Mouse (Mus musculus) hindbrain, embryonic 13.5 days (tissue): ENCODE measurements around the gene Trim27. TPM values are rescaled to one million over a fixed set of nuclear protein-coding genes. Genes with fewer than 3 reads are reported as not detected.

Source experiments
- ATAC-seq: fragments of 200-750 bp; cut with Nextera tagmentation; 2 replicates; pipeline ENCODE4 v1.8.0; 2017; ENCODE audit warnings: moderate TSS enrichment; ENCODE audit not compliant: low FRiP score
- H3K27ac ChIP-seq: fragments of 300-500 bp; sonication (generic); 2 replicates; pipeline ENCODE4 v1.5.1; 2015; ENCODE audit warnings: inconsistent platforms, mild to moderate bottlenecking, moderate library complexity
- H3K27me3 ChIP-seq: fragments of 300-500 bp; sonication (generic); 2 replicates; pipeline ENCODE4 v1.6.1; 2015; ENCODE audit warnings: mild to moderate bottlenecking, inconsistent platforms
- H3K36me3 ChIP-seq: fragments of 300-500 bp; sonication (generic); 2 replicates; pipeline ENCODE4 v1.6.1; 2015; ENCODE audit warnings: mild to moderate bottlenecking, inconsistent platforms
- H3K4me1 ChIP-seq: fragments of 300-500 bp; sonication (generic); replicated peaks from 2 replicates; pipeline ENCODE4 v1.6.1; 2015; ENCODE audit warnings: inconsistent platforms
- H3K4me2 ChIP-seq: fragments of 300-500 bp; sonication (generic); 2 replicates; pipeline ENCODE4 v1.6.1; 2015; ENCODE audit warnings: inconsistent platforms, mild to moderate bottlenecking, moderate library complexity
- H3K4me3 ChIP-seq: fragments of 300-500 bp; sonication (generic); 2 replicates; pipeline ENCODE4 v1.5.1; 2015; ENCODE audit warnings: mild to moderate bottlenecking, inconsistent platforms
- H3K9ac ChIP-seq: fragments of 300-500 bp; sonication (generic); 2 replicates; pipeline ENCODE4 v1.6.1; 2015; ENCODE audit warnings: mild to moderate bottlenecking, inconsistent platforms
- H3K9me3 ChIP-seq: fragments of 300-500 bp; sonication (generic); 2 replicates; pipeline ENCODE4 v1.6.1; 2016; ENCODE audit warnings: inconsistent platforms
- WGBS: fragments of 180-500 bp; shearing (Covaris S2); methylation state at CpG from one replicate; pipeline ENCODE4 v1.1.7; 2015; 5-methylcytosine and 5-hydroxymethylcytosine counted together
- polyA plus RNA-seq: library from polyadenylated mRNA; unstranded; fragments of >200 nt; fragmentation: Nextera tagmentation; extraction: Ambion mirVana; gene quantifications from 2 replicates; pipeline ENCODE4 v1.2.1, GENCODE M21; 2015

Trim27 gene
- 82.6 and 82.9 TPM in 2 replicates for polyA plus RNA-seq

GRCm38 (mm10) chr13:21179367-21179723 is at the start of gene Trim27:
Gene Trim27, plus strand, starts transcription at chr13:21179445.
- 0% methylated on average over 15 of the region's 15 CpGs for WGBS
- Histone ChIP-seq H3K9me3 (no peaks in the 10 kb centered on the region), H3K27ac (peak within 1 kb of the TSS; percentile 97), H3K36me3 (peaks cover 19% of the 10 kb centered on the region), H3K4me1 (peaks cover 35% of the 10 kb centered on the region), H3K27me3 (0 out of 2 replicates have a peak, but pooled peaks cover 2% of the 10 kb centered on the region), H3K4me2 (peak within 1 kb of the TSS; percentile 89), H3K9ac (peak within 1 kb of the TSS; percentile 89), H3K4me3 (peak within 1 kb of the TSS; percentile 99)
- ATAC-seq, result peak; percentile 57

DNA sequence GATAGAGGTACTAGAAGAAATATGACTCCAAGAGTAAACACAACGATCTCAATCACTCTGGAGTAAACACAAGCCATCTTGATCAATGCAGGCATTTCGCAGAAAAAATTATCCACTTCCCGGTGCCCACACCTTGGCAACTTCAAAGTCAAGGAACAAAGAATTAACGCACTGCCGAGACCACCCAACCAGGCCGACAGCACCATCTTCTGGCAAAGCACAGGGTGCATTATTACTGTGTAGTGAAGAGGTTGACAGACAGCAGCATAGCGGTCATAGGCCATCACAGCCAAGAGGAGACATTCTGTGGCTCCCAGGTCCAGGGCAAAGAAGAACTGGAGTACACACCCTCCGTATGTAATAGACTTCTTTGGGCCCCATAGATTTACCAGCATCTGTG is 36.8 kb upstream of the Trim27 start:
- 49% methylated on average over 8 of the region's 8 CpGs for WGBS
- Histone ChIP-seq H3K4me3 (no peak overlapping the region), H3K4me2 (no peak overlapping the region), H3K36me3 (no peaks in the 10 kb centered on the region), H3K27ac (no peak overlapping the region), H3K9me3 (no peaks in the 10 kb centered on the region), H3K9ac (no peak overlapping the region), H3K27me3 (no peaks in the 10 kb centered on the region), H3K4me1 (no peaks in the 10 kb centered on the region)
- no peak for ATAC-seq

- Histone ChIP-seq H3K36me3 (no peaks in the 10 kb centered on the region), H3K4me1 (no peaks in the 10 kb centered on the region), H3K27ac (no peak within 1 kb of the TSS), H3K9me3 (no peaks in the 10 kb centered on the region), H3K27me3 (no peaks in the 10 kb centered on the region), H3K4me2 (no peak within 1 kb of the TSS), H3K9ac (no peak within 1 kb of the TSS), H3K4me3 (no peak within 1 kb of the TSS)
- ATAC-seq, result no peak
- 80% methylated on average over 4 of the region's 4 CpGs for WGBS
Measured at GRCm38 (mm10) chr13:21145767-21146166, 33.5 kb upstream of the Trim27 start, which contains the start of gene Olfr1368. Gene Olfr1368, minus strand, starts transcription at chr13:21145867.

GRCm38 (mm10) chr13:21155888-21156287 is 23.4 kb upstream of the Trim27 start:
- 82% methylated on average over 5 of the region's 5 CpGs for WGBS
- H3K27ac ChIP-seq, result no peak overlapping the region
- H3K36me3 ChIP-seq, result no peaks in the 10 kb centered on the region
- no peak overlapping the region for H3K9ac ChIP-seq
- H3K27me3 ChIP-seq, result no peaks in the 10 kb centered on the region
- H3K4me2 ChIP-seq, result no peak overlapping the region
- H3K4me1 ChIP-seq, result peaks cover 6% of the 10 kb centered on the region; the same call in 1 of the 2 replicates
- H3K4me3 ChIP-seq, result no peak overlapping the region
- no peak for ATAC-seq
- no peaks in the 10 kb centered on the region for H3K9me3 ChIP-seq

GRCm38 (mm10) chr13:21158071-21158470 is 21.2 kb upstream of the Trim27 start:
- Histone ChIP-seq H3K27ac (no peak overlapping the region), H3K36me3 (no peaks in the 10 kb centered on the region), H3K9me3 (no peaks in the 10 kb centered on the region), H3K9ac (no peak overlapping the region), H3K27me3 (no peaks in the 10 kb centered on the region), H3K4me3 (0 out of 2 replicates have a peak overlapping the region, but pooled peaks have one; percentile 63), H3K4me1 (peaks cover 6% of the 10 kb centered on the region; the same call in 1 of the 2 replicates), H3K4me2 (peak overlapping the region; percentile 90)
- WGBS, result 6% methylated on average over 9 of the region's 9 CpGs
- ATAC-seq, result no peak

- H3K27ac ChIP-seq, result no peak overlapping the region
- H3K4me3 ChIP-seq, result peak overlapping the region; percentile 63
- peak; percentile 49 for ATAC-seq
- H3K36me3 ChIP-seq, result no peaks in the 10 kb centered on the region
- WGBS, result 1% methylated on average over 19 of the region's 19 CpGs
- H3K4me2 ChIP-seq, result peak overlapping the region; percentile 90
- H3K27me3 ChIP-seq, result 0 out of 2 replicates have a peak, but pooled peaks cover under 1% of the 10 kb centered on the region
- peaks cover 6% of the 10 kb centered on the region; the same call in 1 of the 2 replicates for H3K4me1 ChIP-seq
- H3K9ac ChIP-seq, result peak overlapping the region; percentile 75
- H3K9me3 ChIP-seq, result no peaks in the 10 kb centered on the region
Measured at GRCm38 (mm10) chr13:21158785-21159474, 20.3 kb upstream of the Trim27 start.

- Histone ChIP-seq H3K4me1 (peaks cover 6% of the 10 kb centered on the region; the same call in 1 of the 2 replicates), H3K36me3 (no peaks in the 10 kb centered on the region), H3K9me3 (no peaks in the 10 kb centered on the region), H3K27me3 (0 out of 2 replicates have a peak, but pooled peaks cover 4% of the 10 kb centered on the region), H3K4me2 (peak overlapping the region; percentile 90), H3K27ac (no peak overlapping the region), H3K4me3 (peak overlapping the region; percentile 63), H3K9ac (peak overlapping the region; percentile 75)
- under 1% methylated on average over 15 of the region's 15 CpGs for WGBS
- ATAC-seq, result no peak
Measured at GRCm38 (mm10) chr13:21159475-21159819, 19.8 kb upstream of the Trim27 start.

DNA sequence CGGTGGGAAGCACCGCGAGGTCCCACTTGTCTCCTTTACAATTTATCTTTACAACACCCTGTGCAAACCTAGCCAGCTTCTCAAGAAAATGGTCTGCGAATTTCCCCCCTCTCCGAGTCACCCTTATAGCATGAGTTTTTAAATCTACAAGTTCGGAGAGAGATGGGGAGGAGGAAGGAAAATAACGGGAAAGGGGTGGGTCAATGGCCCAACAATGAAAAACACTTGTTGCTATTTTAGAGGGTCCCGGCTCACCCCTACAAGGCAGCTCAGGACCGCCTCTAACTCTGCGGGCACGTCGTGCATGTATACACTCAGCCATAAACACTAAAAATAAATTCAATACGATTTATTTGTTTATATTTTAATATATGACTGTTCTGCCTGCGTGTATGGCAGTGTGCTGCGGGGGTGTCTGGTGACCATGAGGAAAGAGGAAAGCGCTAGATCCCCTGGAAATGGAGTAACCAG is 19.2 kb upstream of the Trim27 start:
- H3K4me1 ChIP-seq, result peaks cover 6% of the 10 kb centered on the region; the same call in 1 of the 2 replicates
- under 1% methylated on average over 16 of the region's 16 CpGs for WGBS
- peaks cover 4% of the 10 kb centered on the region; the same call in 1 of the 2 replicates for H3K27me3 ChIP-seq
- peak overlapping the region; percentile 63 for H3K4me3 ChIP-seq
- H3K36me3 ChIP-seq, result no peaks in the 10 kb centered on the region
- no peak overlapping the region for H3K27ac ChIP-seq
- H3K4me2 ChIP-seq, result peak overlapping the region; percentile 90
- peak overlapping the region; percentile 75 for H3K9ac ChIP-seq
- peak; percentile 34 for ATAC-seq
- H3K9me3 ChIP-seq, result no peaks in the 10 kb centered on the region

- no peak overlapping the region for H3K27ac ChIP-seq
- H3K4me1 ChIP-seq, result peaks cover 6% of the 10 kb centered on the region; the same call in 1 of the 2 replicates
- H3K4me3 ChIP-seq, result peak overlapping the region; percentile 63
- H3K9me3 ChIP-seq, result no peaks in the 10 kb centered on the region
- peak overlapping the region; percentile 58 for H3K9ac ChIP-seq
- H3K4me2 ChIP-seq, result peak overlapping the region; percentile 90
- peaks cover 12% of the 10 kb centered on the region for H3K27me3 ChIP-seq
- H3K36me3 ChIP-seq, result no peaks in the 10 kb centered on the region
- WGBS, result under 1% methylated on average over 32 of the region's 32 CpGs
- peak; percentile 88 for ATAC-seq
Measured at GRCm38 (mm10) chr13:21160657-21161590, 18.3 kb upstream of the Trim27 start.

DNA sequence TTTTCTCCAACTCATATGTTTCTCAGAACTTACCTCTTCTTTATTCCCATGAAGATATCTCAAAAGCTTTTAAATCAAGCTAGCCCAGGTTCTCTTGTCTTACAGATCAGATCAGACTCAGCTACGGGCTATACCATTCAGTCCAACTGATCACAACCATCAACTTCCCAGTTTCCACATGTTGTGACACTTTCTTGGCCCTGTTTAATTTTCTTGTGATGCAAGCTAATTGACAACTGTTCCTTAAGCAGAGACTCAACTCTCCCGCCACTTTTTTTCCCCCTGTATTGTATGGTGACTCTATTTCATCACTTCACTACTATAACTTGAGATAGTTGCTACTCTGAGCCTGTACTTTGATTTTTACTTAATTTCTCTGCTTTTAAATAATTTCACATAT is 17.7 kb upstream of the Trim27 start:
- peaks cover 7% of the 10 kb centered on the region for H3K4me1 ChIP-seq
- WGBS, result 34% methylated on average over 2 of the region's 2 CpGs
- peaks cover 14% of the 10 kb centered on the region for H3K27me3 ChIP-seq
- H3K36me3 ChIP-seq, result no peaks in the 10 kb centered on the region
- H3K4me3 ChIP-seq, result peak overlapping the region; percentile 63
- no peak overlapping the region for H3K27ac ChIP-seq
- peak overlapping the region; percentile 90 for H3K4me2 ChIP-seq
- ATAC-seq, result peak; percentile 41; the same call in 1 of the 2 replicates
- H3K9me3 ChIP-seq, result no peaks in the 10 kb centered on the region
- H3K9ac ChIP-seq, result no peak overlapping the region

- Histone ChIP-seq H3K9me3 (no peaks in the 10 kb centered on the region), H3K4me3 (no peak overlapping the region), H3K4me2 (no peak overlapping the region), H3K36me3 (no peaks in the 10 kb centered on the region), H3K27me3 (peaks cover 14% of the 10 kb centered on the region), H3K4me1 (peaks cover 11% of the 10 kb centered on the region), H3K9ac (no peak overlapping the region), H3K27ac (no peak overlapping the region)
- no peak for ATAC-seq
- 65% methylated on average over 5 of the region's 5 CpGs for WGBS
Measured at GRCm38 (mm10) chr13:21162591-21162990, 16.7 kb upstream of the Trim27 start.
